Mouse (Mus musculus) liver, postnatal 0 days (tissue): ENCODE data around the gene Pde9a. TPM values are rescaled to one million over a fixed set of nuclear protein-coding genes. Genes with fewer than 3 reads are reported as not detected.

Source experiments
- ATAC-seq: fragments of 200-750 bp; cut with Nextera tagmentation; 2 replicates; pipeline ENCODE4 v1.8.0; 2017; ENCODE audit warnings: mild to moderate bottlenecking, moderate library complexity
- DNase-seq: peaks from one replicate; pipeline ENCODE4 v3.0.0-alpha.2; 2016
- H3K27ac ChIP-seq: fragments of 300-500 bp; sonication (generic); 2 replicates; pipeline ENCODE4 v1.5.1; 2014; ENCODE audit warnings: antibody characterized with exemption, moderate library complexity, mild to moderate bottlenecking, low read depth
- H3K27me3 ChIP-seq: fragments of 300-500 bp; sonication (generic); 2 replicates; pipeline ENCODE4 v1.6.1; 2014; ENCODE audit warnings: low read length, control low read depth, mixed read lengths; ENCODE audit not compliant: insufficient read depth
- H3K36me3 ChIP-seq: fragments of 300-500 bp; sonication (generic); replicated peaks from 2 replicates; pipeline ENCODE4 v1.6.1; 2014; ENCODE audit warnings: mild to moderate bottlenecking, control low read depth, low read length, moderate library complexity, mixed read lengths; ENCODE audit not compliant: insufficient read depth
- H3K4me1 ChIP-seq: fragments of 300-500 bp; sonication (generic); 2 replicates; pipeline ENCODE4 v1.6.1; 2014; ENCODE audit warnings: antibody characterized with exemption, mild to moderate bottlenecking, control low read depth; ENCODE audit not compliant: insufficient read depth
- H3K4me2 ChIP-seq: fragments of 300-500 bp; sonication (generic); 2 replicates; pipeline ENCODE4 v1.6.1; 2014; ENCODE audit warnings: low read depth, mild to moderate bottlenecking, low read length, moderate library complexity, mixed read lengths
- H3K4me3 ChIP-seq: fragments of 300-500 bp; sonication (generic); 2 replicates; pipeline ENCODE4 v1.5.1; 2014; ENCODE audit warnings: low read depth, low read length
- H3K9ac ChIP-seq: fragments of 300-500 bp; sonication (generic); replicated peaks from 2 replicates; pipeline ENCODE4 v1.6.1; 2014; ENCODE audit warnings: mild to moderate bottlenecking, moderate library complexity
- H3K9me3 ChIP-seq: fragments of 300-500 bp; sonication (generic); 2 replicates; pipeline ENCODE4 v1.6.1; 2016; ENCODE audit warnings: mild to moderate bottlenecking, control low read depth, low read length, mixed read lengths
- CTCF ChIP-seq: sonication (generic); IDR thresholded peaks from 2 replicates; pipeline ENCODE4 v1.5.1; 2016; ENCODE audit warnings: antibody characterized with exemption, low read depth
- EP300 ChIP-seq: IDR thresholded peaks from 2 replicates; pipeline ENCODE4 v1.6.1; 2016; ENCODE audit warnings: antibody characterized with exemption, low read depth, mild to moderate bottlenecking
- WGBS: fragments of 180-500 bp; shearing (Covaris S2); extraction: QIAGEN DNeasy Blood & Tissue Kit; methylation state at CpG from one replicate; pipeline ENCODE4 v1.1.7; 2014; ENCODE audit not compliant: insufficient replicate concordance; 5-methylcytosine and 5-hydroxymethylcytosine counted together
- polyA plus RNA-seq: library from polyadenylated mRNA; unstranded; fragments of >200 nt; fragmentation: Nextera tagmentation; extraction: Ambion mirVana; gene quantifications from 2 replicates; pipeline ENCODE4 v1.2.1, GENCODE M21; 2015

Pde9a gene
- polyA plus RNA-seq, 1 experiment from 2014 or later = 7.6 TPM

DNA sequence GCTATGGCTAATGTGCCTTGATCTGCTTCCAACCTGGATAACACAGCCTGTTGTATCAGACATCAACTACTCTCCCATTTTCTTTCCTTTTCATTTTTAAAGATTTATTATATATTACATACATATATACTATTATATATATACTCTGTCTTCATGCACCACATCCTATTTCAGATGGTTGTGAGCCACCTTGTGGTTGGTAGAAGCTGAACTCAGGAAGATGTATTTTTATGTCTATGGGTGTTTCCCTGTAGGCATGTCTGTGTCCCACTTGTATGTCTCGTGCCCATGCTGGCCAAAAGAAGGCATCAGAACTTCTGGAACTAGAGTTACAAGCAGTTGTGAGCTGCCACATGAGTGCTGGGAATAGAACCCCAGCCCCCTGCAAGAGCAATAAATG, 62.5 kb downstream of the Pde9a start:
- Histone ChIP-seq H3K27me3 (no peaks in the 10 kb centered on the region), H3K4me2 (no peak overlapping the region), H3K4me3 (no peak overlapping the region), H3K4me1 (peaks cover 10% of the 10 kb centered on the region), H3K27ac (no peak overlapping the region), H3K9me3 (no peaks in the 10 kb centered on the region), H3K36me3 (no peaks in the 10 kb centered on the region), H3K9ac (no peak overlapping the region)
- WGBS = 54% methylated on average over 1 of the region's 1 CpGs
- no peak for ATAC-seq
- TF ChIP-seq CTCF (no peak), EP300 (no peak)
- no peak for DNase-seq

DNA sequence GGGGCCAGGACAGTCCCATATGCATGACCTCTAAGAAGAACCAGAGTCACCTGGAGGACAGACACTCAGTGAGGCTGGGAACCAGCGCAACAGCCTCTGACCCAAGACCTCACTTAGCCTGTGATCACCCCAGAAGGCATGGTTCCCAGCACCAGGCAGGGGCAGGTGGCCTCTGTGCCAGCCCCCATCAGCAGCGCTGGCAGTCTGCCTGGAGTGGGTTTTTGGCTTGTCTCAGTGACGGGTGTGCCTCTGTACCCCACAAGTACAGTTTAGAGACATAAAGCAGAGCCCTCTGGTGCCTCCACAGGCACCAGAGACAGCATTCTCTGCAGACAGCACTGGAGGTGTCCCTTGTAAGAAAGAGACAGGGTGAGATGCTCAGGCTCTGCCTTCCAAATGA, 64.2 kb downstream of the Pde9a start:
- no peak overlapping the region for H3K27ac ChIP-seq
- DNase-seq = no peak
- ATAC-seq = no peak
- no peak overlapping the region for H3K4me3 ChIP-seq
- peaks cover 3% of the 10 kb centered on the region for H3K4me1 ChIP-seq
- H3K36me3 ChIP-seq = no peaks in the 10 kb centered on the region
- TF ChIP-seq CTCF (no peak), EP300 (no peak)
- 74% methylated on average over 3 of the region's 3 CpGs for WGBS
- no peaks in the 10 kb centered on the region for H3K27me3 ChIP-seq
- H3K9me3 ChIP-seq = no peaks in the 10 kb centered on the region
- H3K9ac ChIP-seq = no peak overlapping the region
- H3K4me2 ChIP-seq = no peak overlapping the region

DNA sequence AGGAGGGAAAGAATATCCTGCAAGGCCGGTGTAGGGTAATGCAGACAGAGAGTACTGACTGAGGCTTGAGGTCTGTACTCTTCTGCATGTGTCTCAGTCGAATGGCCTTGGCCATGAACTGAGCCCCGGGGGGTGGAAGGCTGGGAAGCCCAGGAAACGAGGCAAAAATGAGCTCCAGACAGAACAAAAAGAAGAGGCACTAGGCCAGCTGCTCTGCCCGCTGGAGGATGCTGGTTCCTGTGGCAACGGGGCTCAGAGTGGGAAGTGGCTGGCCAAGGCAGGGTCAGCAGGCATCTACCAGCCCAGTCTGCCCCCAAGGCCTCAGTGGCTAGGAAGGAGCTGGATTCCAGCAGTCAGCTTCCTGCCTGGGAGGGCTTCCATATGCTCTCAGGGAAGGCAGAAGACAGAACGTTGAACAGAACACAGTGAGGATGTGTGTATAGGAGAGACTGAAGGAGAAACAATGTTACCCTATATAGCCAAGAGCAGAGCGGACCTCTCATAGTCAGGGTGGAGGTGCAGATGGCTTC, 65.2 kb downstream of the Pde9a start:
- H3K9me3 ChIP-seq = no peaks in the 10 kb centered on the region
- ATAC-seq (no peak), DNase-seq (no peak)
- H3K4me2 ChIP-seq = no peak overlapping the region
- no peaks in the 10 kb centered on the region for H3K27me3 ChIP-seq
- 57% methylated on average over 8 of the region's 8 CpGs for WGBS
- H3K9ac ChIP-seq = no peak overlapping the region
- no peaks in the 10 kb centered on the region for H3K4me1 ChIP-seq
- no peak for TF ChIP-seq EP300
- TF ChIP-seq CTCF = no peak
- H3K27ac ChIP-seq = no peak overlapping the region
- no peak overlapping the region for H3K4me3 ChIP-seq
- H3K36me3 ChIP-seq = no peaks in the 10 kb centered on the region

GRCm38 (mm10) chr17:31452816-31453215, 66.8 kb downstream of the Pde9a start:
- WGBS = 68% methylated on average over 2 of the region's 2 CpGs
- H3K36me3 ChIP-seq = no peaks in the 10 kb centered on the region
- DNase-seq (no peak), ATAC-seq (no peak)
- no peaks in the 10 kb centered on the region for H3K9me3 ChIP-seq
- no peaks in the 10 kb centered on the region for H3K27me3 ChIP-seq
- no peak for TF ChIP-seq CTCF
- no peak for TF ChIP-seq EP300
- H3K4me1 ChIP-seq = no peaks in the 10 kb centered on the region
- no peak overlapping the region for H3K9ac ChIP-seq
- no peak overlapping the region for H3K27ac ChIP-seq
- H3K4me2 ChIP-seq = no peak overlapping the region
- no peak overlapping the region for H3K4me3 ChIP-seq

GRCm38 (mm10) chr17:31453476-31453875, 67.5 kb downstream of the Pde9a start:
- Histone ChIP-seq H3K9ac (no peak overlapping the region), H3K9me3 (no peaks in the 10 kb centered on the region), H3K4me1 (no peaks in the 10 kb centered on the region), H3K4me2 (no peak overlapping the region), H3K27ac (no peak overlapping the region), H3K27me3 (no peaks in the 10 kb centered on the region), H3K36me3 (no peaks in the 10 kb centered on the region), H3K4me3 (no peak overlapping the region)
- DNase-seq (no peak), ATAC-seq (no peak)
- TF ChIP-seq CTCF (no peak), EP300 (no peak)
- 63% methylated on average over 3 of the region's 3 CpGs for WGBS

DNA sequence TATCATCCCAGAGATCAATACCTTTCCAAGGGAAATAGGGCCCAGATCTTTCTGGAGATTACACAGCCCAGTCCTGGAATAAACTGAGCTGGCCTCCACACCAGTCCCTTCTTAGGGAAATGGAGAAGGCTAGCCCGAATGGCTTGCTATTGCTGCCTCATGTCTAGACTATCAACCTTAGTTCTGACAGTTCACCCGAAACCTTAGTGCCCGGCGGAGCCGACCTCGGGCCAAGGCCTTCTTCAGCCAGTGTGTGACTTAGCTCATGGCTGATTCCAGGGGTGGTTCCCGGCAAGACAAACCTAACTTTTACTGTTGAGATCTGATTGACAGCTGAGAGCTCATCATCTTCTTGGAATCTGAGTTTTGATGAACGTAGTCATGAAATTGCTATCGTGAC, 68.0 kb downstream of the Pde9a start:
- no peak overlapping the region for H3K27ac ChIP-seq
- TF ChIP-seq EP300 (no peak), CTCF (no peak)
- H3K9me3 ChIP-seq = no peaks in the 10 kb centered on the region
- H3K27me3 ChIP-seq = no peaks in the 10 kb centered on the region
- no peak overlapping the region for H3K9ac ChIP-seq
- no peaks in the 10 kb centered on the region for H3K4me1 ChIP-seq
- H3K36me3 ChIP-seq = no peaks in the 10 kb centered on the region
- no peak overlapping the region for H3K4me2 ChIP-seq
- no peak overlapping the region for H3K4me3 ChIP-seq
- DNase-seq (no peak), ATAC-seq (no peak)
- WGBS = 77% methylated on average over 9 of the region's 9 CpGs
